Mouse (Mus musculus): ENCODE measurements at regions not wholly inside any gene's neighbourhood (a gene's known extent, or its start where the extent isn't known, plus 50 kb on each side); places are given as distances from the start of the nearest gene placed in this dataset.

GRCm38 (mm10) chr2:160192661-160193060 is 141.3 kb downstream of the Gm826 start:
- no peak for DNase-seq (ENCODE audit: low read depth, low spot score)

- DNase-seq (ENCODE audit: low read depth, low spot score), result no peak
Measured at GRCm38 (mm10) chr2:160186106-160186505, 147.9 kb downstream of the Gm826 start.

GRCm38 (mm10) chr2:160170975-160171515 is 162.9 kb downstream of the Gm826 start:
- peak; percentile 38 for DNase-seq (ENCODE audit: low read depth, low spot score)

- no peak for DNase-seq (ENCODE audit: low read depth, low spot score)
Measured at GRCm38 (mm10) chr2:160158599-160159261, 175.2 kb downstream of the Gm826 start.

- no peak for DNase-seq (ENCODE audit: low read depth, low spot score)
Measured at GRCm38 (mm10) chr2:160153781-160154180, 180.2 kb downstream of the Gm826 start.

GRCm38 (mm10) chr2:160152101-160152500 is 181.9 kb downstream of the Gm826 start:
- DNase-seq (ENCODE audit: low read depth, low spot score), result no peak

GRCm38 (mm10) chr2:160148936-160149335 is 185.0 kb downstream of the Gm826 start:
- peak; percentile 5 for DNase-seq (ENCODE audit: low read depth, low spot score)

GRCm38 (mm10) chr2:160148516-160148915 is 185.4 kb downstream of the Gm826 start:
- peak; percentile 41 for DNase-seq (ENCODE audit: low read depth, low spot score)

GRCm38 (mm10) chr2:160148031-160148430 is 185.9 kb downstream of the Gm826 start:
- DNase-seq (ENCODE audit: low read depth, low spot score), result no peak

GRCm38 (mm10) chr2:160140166-160140740 is 193.7 kb downstream of the Gm826 start:
- peak; percentile 2 for DNase-seq (ENCODE audit: low read depth, low spot score)

GRCm38 (mm10) chr2:160138091-160138490 is 195.9 kb downstream of the Gm826 start:
- no peak for DNase-seq (ENCODE audit: low read depth, low spot score)

- no peak for DNase-seq (ENCODE audit: low read depth, low spot score)
Measured at GRCm38 (mm10) chr2:160131797-160132196, 202.2 kb downstream of the Gm826 start.

GRCm38 (mm10) chr2:160131386-160131785 is 202.6 kb downstream of the Gm826 start:
- DNase-seq (ENCODE audit: low read depth, low spot score), result no peak

- no peak for DNase-seq (ENCODE audit: low read depth, low spot score)
Measured at GRCm38 (mm10) chr2:160117148-160117547, 216.8 kb downstream of the Gm826 start.

- DNase-seq (ENCODE audit: low read depth, low spot score), result peak; percentile 79
Measured at GRCm38 (mm10) chr2:160111176-160111692, 222.7 kb downstream of the Gm826 start.

GRCm38 (mm10) chr2:160093078-160093477 is 240.9 kb downstream of the Gm826 start:
- DNase-seq (ENCODE audit: low read depth, low spot score), result peak; percentile 19

- DNase-seq (ENCODE audit: low read depth, low spot score), result no peak
Measured at GRCm38 (mm10) chr2:160085999-160086398, 248.0 kb downstream of the Gm826 start.

- DNase-seq (ENCODE audit: low read depth, low spot score), result no peak
Measured at GRCm38 (mm10) chr2:160083674-160084073, 250.3 kb downstream of the Gm826 start.

- DNase-seq (ENCODE audit: low read depth, low spot score), result no peak
Measured at GRCm38 (mm10) chr2:160082106-160082653, 251.8 kb downstream of the Gm826 start.

- no peak for DNase-seq (ENCODE audit: low read depth, low spot score)
Measured at GRCm38 (mm10) chr2:160075694-160076093, 258.3 kb downstream of the Gm826 start.

- DNase-seq (ENCODE audit: low read depth, low spot score), result no peak
Measured at GRCm38 (mm10) chr2:160070441-160070840, 263.5 kb downstream of the Gm826 start.

- no peak for DNase-seq (ENCODE audit: low read depth, low spot score)
Measured at GRCm38 (mm10) chr2:160068772-160069171, 265.2 kb downstream of the Gm826 start.

- DNase-seq (ENCODE audit: low read depth, low spot score), result no peak
Measured at GRCm38 (mm10) chr2:160067904-160068303, 266.1 kb downstream of the Gm826 start.
